Comparison of ENCODE assay signal across 15 mouse cellular contexts in the genomic region with DNA sequence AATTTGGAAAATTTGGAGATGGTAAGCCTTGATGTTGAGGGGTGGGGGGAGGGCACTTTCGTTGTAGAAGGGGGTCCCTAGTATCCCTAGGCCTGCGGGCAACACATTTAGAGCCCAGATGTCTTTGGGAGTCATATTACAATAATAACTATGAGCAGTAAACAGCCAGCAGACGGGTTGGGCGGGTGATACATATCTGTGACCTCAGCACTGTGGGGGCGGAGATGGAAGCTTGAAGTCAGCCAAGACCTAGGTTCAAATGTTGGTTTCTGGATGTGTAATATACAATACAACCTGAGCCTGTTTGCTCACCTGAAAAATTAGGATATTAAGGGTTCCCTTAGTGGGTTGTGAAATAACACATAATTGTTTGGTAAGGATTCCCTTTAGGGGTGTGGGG. TPM values are rescaled to one million over a fixed set of nuclear protein-coding genes. Genes with fewer than 3 reads are reported as not detected.
DNase-seq lines count a peak whose midpoint lies in the region; ATAC-seq lines count a peak whose summit lies in the region.
"Had no signal": no experiment of that assay in that cellular context is flagged by ENCODE, and none has a peak within 500 bp of the region (broad histone marks: within the 10 kb centered on the region; RNA-seq: fewer than 3 reads in every experiment).

No protein-coding gene starts in this region.

- 78% methylated on average over 5 of the region's 5 CpGs for WGBS in heart, embryonic 15.5 days
- WGBS in liver, embryonic 12.5 days (ENCODE audit: insufficient replicate concordance), result 66% methylated on average over 5 of the region's 5 CpGs

- H3K4me1 ChIP-seq in heart, embryonic 15.5 days (replicated peaks), result peaks cover 21% of the 10 kb centered on the region
- H3K4me1 ChIP-seq in liver, embryonic 12.5 days, result peaks cover 66% of the 10 kb centered on the region

- DNase-seq in heart, postnatal 36 days, result no peak
- DNase-seq in A20 (ENCODE audit: low read depth, low spot score), result peak; percentile 23
- peak; percentile 68 for DNase-seq in c-Kit-positive CD71-positive TER-119-positive erythroid progenitor cells, embryonic 14.5 days (ENCODE audit: low spot score)
- DNase-seq in ovary, postnatal 10 days (ENCODE audit: low spot score), result no peak
- no peak for DNase-seq in left cerebral cortex, adult 8-10 months (ENCODE audit: low spot score in 2 of 2)
- DNase-seq in left cerebral cortex, postnatal 25 days (ENCODE audit: low spot score in 2 of 2), result no peak
- DNase-seq: kidney, adult 2 months; lung, postnatal 14 days; thymus, adult 18-20 months had no signal

- no peak overlapping the region for H3K27ac ChIP-seq in heart, embryonic 15.5 days
- peak overlapping the region; percentile 90 for H3K27ac ChIP-seq in liver, embryonic 12.5 days
- H3K27ac ChIP-seq: hindbrain, embryonic 14.5 days had no signal

- intact Hi-C loops in heart, postnatal 36 days (cut with DNase I), result no loop called here
- intact Hi-C loops in left cerebral cortex, postnatal 25 days (cut with DNase I), result no loop called here

- no peaks in the 10 kb centered on the region for H3K9me3 ChIP-seq in heart, embryonic 15.5 days (replicated peaks)
- H3K9me3 ChIP-seq in liver, embryonic 12.5 days (replicated peaks), result no peaks in the 10 kb centered on the region

- peaks cover 57% of the 10 kb centered on the region for H3K27me3 ChIP-seq in heart, embryonic 15.5 days
- peaks cover 40% of the 10 kb centered on the region for H3K27me3 ChIP-seq in liver, embryonic 12.5 days (replicated peaks)

- H3K9ac ChIP-seq in heart, embryonic 15.5 days, result no peak overlapping the region
- peak overlapping the region; percentile 86 for H3K9ac ChIP-seq in liver, embryonic 12.5 days

- no peaks in the 10 kb centered on the region for H3K36me3 ChIP-seq in heart, embryonic 15.5 days
- peaks cover 47% of the 10 kb centered on the region for H3K36me3 ChIP-seq in liver, embryonic 12.5 days

- 0 out of 2 replicates have a peak overlapping the region, but pooled peaks have one; percentile 95 for H3K4me2 ChIP-seq in heart, embryonic 15.5 days
- H3K4me2 ChIP-seq in liver, embryonic 12.5 days, result peak overlapping the region; percentile 93

- no peak overlapping the region for H3K4me3 ChIP-seq in heart, embryonic 15.5 days
- peak overlapping the region; percentile 71 for H3K4me3 ChIP-seq in liver, embryonic 12.5 days

- no peak for ATAC-seq in heart, embryonic 15.5 days (replicated peaks; ENCODE audit: insufficient number of reproducible peaks, insufficient read depth, low FRiP score, low read depth)
- ATAC-seq in liver, embryonic 12.5 days, result no peak

RNA-seq across cellular contexts. Expression of a gene that starts 1.6 kb away (rescaled TPM):
- 4.3 and 7.3 TPM in 2 replicates for polyA plus RNA-seq in heart, embryonic 15.5 days (2015; fragmentation: Nextera tagmentation; extraction: Ambion mirVana)
- 10 to 100 TPM in 1 of 2 experiments, 1 to 10 TPM in 1; 7.3 to 11.7 TPM for total RNA-seq in heart, postnatal 36 days (2021)
- 10.8 and 11.4 TPM in 2 replicates for polyA plus RNA-seq in liver, embryonic 12.5 days (2016; fragmentation: Nextera tagmentation; extraction: Ambion mirVana)
- 10 to 100 TPM in 1 of 4 experiments, 1 to 10 TPM in 3; 5.0 to 12.2 (median 7.1) TPM for total RNA-seq in left cerebral cortex, adult 8-10 months (2022)
- total RNA-seq in left cerebral cortex, postnatal 25 days (2021), result 1 to 10 TPM; 3.5 to 4.0 TPM

RNA-seq across cellular contexts. Expression of a gene that starts 8.2 kb away (rescaled TPM):
- 1.1 and 4.9 TPM in 2 replicates for polyA plus RNA-seq in heart, embryonic 15.5 days (2015; fragmentation: Nextera tagmentation; extraction: Ambion mirVana)
- total RNA-seq in heart, postnatal 36 days (2021), result not detected
- 517 and 552 TPM in 2 replicates for polyA plus RNA-seq in liver, embryonic 12.5 days (2016; fragmentation: Nextera tagmentation; extraction: Ambion mirVana)
- total RNA-seq in left cerebral cortex, adult 8-10 months (2022), result not detected
- total RNA-seq in left cerebral cortex, postnatal 25 days (2021), result not detected
- total RNA-seq: left cerebral cortex, postnatal 10 days; monocyte, adult 5-6 weeks had no signal

RNA-seq across cellular contexts. Expression of a gene that starts 16.2 kb away (rescaled TPM):
- 36.4 and 40.1 TPM in 2 replicates for polyA plus RNA-seq in heart, embryonic 15.5 days (2015; fragmentation: Nextera tagmentation; extraction: Ambion mirVana)
- total RNA-seq in heart, postnatal 36 days (2021), result 10 to 100 TPM; 71.3 to 77.2 TPM
- 41.1 and 44.3 TPM in 2 replicates for polyA plus RNA-seq in liver, embryonic 12.5 days (2016; fragmentation: Nextera tagmentation; extraction: Ambion mirVana)
- total RNA-seq in left cerebral cortex, adult 8-10 months (2022), result 10 to 100 TPM; 29.8 to 43.0 (median 36.5) TPM
- total RNA-seq in left cerebral cortex, postnatal 25 days (2021), result 10 to 100 TPM; 31.3 to 38.3 TPM

RNA-seq across cellular contexts. Expression of a gene that starts 27.2 kb away (rescaled TPM):
- 0.09 and 0.41 TPM in 2 replicates for polyA plus RNA-seq in heart, embryonic 15.5 days (2015; fragmentation: Nextera tagmentation; extraction: Ambion mirVana)
- under 1 TPM; 0.11 to 0.14 TPM for total RNA-seq in heart, postnatal 36 days (2021)
- polyA plus RNA-seq in liver, embryonic 12.5 days (2016; fragmentation: Nextera tagmentation; extraction: Ambion mirVana), result 0.18 TPM in 2 replicates
- 10 to 100 TPM; 69.1 to 76.7 (median 74.1) TPM for total RNA-seq in left cerebral cortex, adult 8-10 months (2022)
- total RNA-seq in left cerebral cortex, postnatal 25 days (2021), result 10 to 100 TPM; 85.7 to 90.3 TPM
- total RNA-seq: monocyte, adult 5-6 weeks had no signal

RNA-seq across cellular contexts. Expression of a gene that starts 36.8 kb away (rescaled TPM):
- polyA plus RNA-seq in heart, embryonic 15.5 days (2015; fragmentation: Nextera tagmentation; extraction: Ambion mirVana), result 0.26 TPM in 1 of 2 replicates, not detected in the other
- not detected for total RNA-seq in heart, postnatal 36 days (2021)
- 0.39 and 0.60 TPM in 2 replicates for polyA plus RNA-seq in liver, embryonic 12.5 days (2016; fragmentation: Nextera tagmentation; extraction: Ambion mirVana)
- total RNA-seq in left cerebral cortex, adult 8-10 months (2022), result 1 to 10 TPM; 1.2 to 1.5 (median 1.3) TPM
- 1 to 10 TPM in 1 of 2 experiments, under 1 TPM in 1; 0.71 to 1.1 TPM for total RNA-seq in left cerebral cortex, postnatal 25 days (2021)
- total RNA-seq: monocyte, adult 5-6 weeks had no signal
- polyA plus RNA-seq: kidney, adult 2 months; spleen, adult 2 months had no signal

Comparison
In these comparisons a context has a peak if more than half of its experiments do, and no peak if none do; other contexts are left out.
1. DNase-seq: peak in A20 (single experiment) and c-Kit-positive CD71-positive TER-119-positive erythroid progenitor cells, embryonic 14.5 days (single experiment); none in heart, postnatal 36 days (0 of 2), ovary, postnatal 10 days (single experiment), left cerebral cortex, adult 8-10 months (0 of 2) and left cerebral cortex, postnatal 25 days (0 of 2).